22 mouse cellular contexts compared by ENCODE assay signal in the genomic region with DNA sequence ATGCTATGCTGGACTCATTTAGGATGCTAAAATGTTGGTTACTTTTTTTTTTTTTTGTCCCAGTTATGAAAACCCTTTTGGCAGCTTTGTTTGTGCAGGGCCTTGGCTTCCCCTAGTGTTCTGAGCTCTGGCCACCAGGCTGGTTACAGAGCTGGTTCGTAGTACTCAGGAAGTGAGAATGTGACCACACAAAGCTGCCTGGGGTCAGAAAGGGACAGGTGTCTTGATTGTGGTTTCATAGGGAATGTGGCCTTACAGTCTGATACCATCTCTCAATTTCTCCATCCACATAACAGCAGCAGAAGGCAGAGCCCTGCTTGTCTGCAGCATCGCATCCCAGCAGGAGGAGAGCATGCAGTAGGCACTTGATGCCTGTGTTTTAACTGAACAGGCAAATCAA.
DNase-seq lines count a peak whose midpoint lies in the region; ATAC-seq and TF ChIP-seq lines count a peak whose summit lies in the region.
"Had no signal": no experiment of that assay in that cellular context is flagged by ENCODE, and none has a peak within 500 bp of the region (broad histone marks: within the 10 kb centered on the region; RNA-seq: fewer than 3 reads in every experiment).

No protein-coding gene starts in this region.

- no peaks in the 10 kb centered on the region for H3K36me3 ChIP-seq in myocyte (ENCODE audit: control insufficient read depth, insufficient read depth)
- H3K36me3 ChIP-seq: embryonic facial prominence, embryonic 10.5 days; embryonic facial prominence, embryonic 12.5 days; forebrain, embryonic 15.5 days; G1E had no signal

- H3K4me3 ChIP-seq in myocyte: no peak overlapping the region
- H3K4me3 ChIP-seq in cerebellum, adult 2 months (replicated peaks; ENCODE audit: insufficient read depth, low read depth, low read length): no peak overlapping the region
- H3K4me3 ChIP-seq: embryonic facial prominence, embryonic 10.5 days; embryonic facial prominence, embryonic 12.5 days; forebrain, embryonic 13.5 days; forebrain, embryonic 15.5 days had no signal

- H3K27me3 ChIP-seq in myocyte (ENCODE audit: control insufficient read depth, insufficient read depth, insufficient read length): no peaks in the 10 kb centered on the region
- H3K27me3 ChIP-seq in cerebellum, adult 2 months (ENCODE audit: control insufficient read depth, insufficient read depth, low read length): no peaks in the 10 kb centered on the region
- H3K27me3 ChIP-seq: embryonic facial prominence, embryonic 12.5 days; forebrain, embryonic 13.5 days; forebrain, embryonic 15.5 days; Patski had no signal

- intact Hi-C loops in heart, postnatal 25 days (cut with DNase I): no loop called here

- DNase-seq in heart, adult 11 months: peak; percentile 70
- no peak for DNase-seq in heart, postnatal 25 days (ENCODE audit: low spot score)
- no peak for DNase-seq in adrenal gland, adult 8-10 months
- DNase-seq in cerebellum, adult 2 months: no peak
- DNase-seq: adrenal gland, adult 2 months; adrenal gland, postnatal 14 days; adrenal gland, postnatal 36 days; B cell, adult 2 months; cerebellum, adult 11-12 months; cerebellum, adult 8-10 months; cerebellum, adult 9-11 months; cerebellum, postnatal 14 days; cerebellum, postnatal 36 days; forebrain, postnatal 0 days had no signal

- no peak overlapping the region for H3K4me2 ChIP-seq in myocyte (ENCODE audit: low read depth)
- H3K4me2 ChIP-seq: embryonic facial prominence, embryonic 12.5 days; forebrain, embryonic 13.5 days; forebrain, embryonic 15.5 days had no signal

- no peak overlapping the region for H3ac ChIP-seq in myocyte (ENCODE audit: control insufficient read depth, insufficient read length)

- WGBS in cerebellum, adult 2 months: 86% methylated on average over 2 of the region's 2 CpGs

- H3K27ac ChIP-seq in cerebellum, adult 2 months (ENCODE audit: insufficient read depth, low read length): no peak overlapping the region
- H3K27ac ChIP-seq: embryonic facial prominence, embryonic 10.5 days; embryonic facial prominence, embryonic 12.5 days; forebrain, embryonic 13.5 days; forebrain, embryonic 15.5 days had no signal

- no peak for TF ChIP-seq POLR2A in myocyte (IDR thresholded peaks at IDR 0.05; ENCODE audit: insufficient read length, low read depth)
- no peak for TF ChIP-seq POLR2A in cerebellum, adult 2 months (IDR thresholded peaks at IDR 0.05; ENCODE audit: borderline replicate concordance, insufficient read depth, low read length)

- no peaks in the 10 kb centered on the region for H3K79me2 ChIP-seq in myocyte (ENCODE audit: control insufficient read depth, insufficient read depth)

- ATAC-seq in common myeloid progenitor, adult 5-6 weeks (replicated peaks; ENCODE audit: low read depth, poor library complexity, severe bottlenecking): peak; percentile 54; the same call in 1 of the 2 replicates
- ATAC-seq: forebrain, embryonic 13.5 days; forebrain, embryonic 15.5 days; forebrain, postnatal 0 days; Patski had no signal

- H3K4me1 ChIP-seq in cerebellum, adult 2 months (ENCODE audit: control insufficient read depth, insufficient read depth, low read length): no peaks in the 10 kb centered on the region
- H3K4me1 ChIP-seq: embryonic facial prominence, embryonic 10.5 days; embryonic facial prominence, embryonic 12.5 days had no signal

- no peak for TF ChIP-seq CTCF in cerebellum, adult 2 months (IDR thresholded peaks at IDR 0.05; ENCODE audit: borderline replicate concordance, insufficient read depth, low read depth, low read length)

TF ChIP-seq in myocyte, 11 proteins besides CTCF, POLR2A, EP300 and RAD21:
- TF ChIP-seq POLR2AphosphoS2 (IDR thresholded peaks at IDR 0.05; ENCODE audit: insufficient read length, low read depth) (no peak), TCF12 (IDR thresholded peaks at IDR 0.05; ENCODE audit: insufficient read depth, poor library complexity, severe bottlenecking) (no peak), MYOD1 (IDR thresholded peaks at IDR 0.05; ENCODE audit: control insufficient read depth in 1 of 3, insufficient read length in 2 of 3, low read depth in 2 of 3) (peak in 2 of 3 experiments; percentile 35 to 58), USF1 (IDR thresholded peaks at IDR 0.05; ENCODE audit: low read depth) (no peak), CEBPB (IDR thresholded peaks at IDR 0.05; ENCODE audit: insufficient read depth, poor library complexity, severe bottlenecking) (no peak), MYOG (IDR thresholded peaks at IDR 0.05; ENCODE audit: control insufficient read depth in 1 of 3, insufficient read depth in 1 of 3, insufficient read length in 2 of 3, low read depth in 2 of 3) (peak in 1 of 3 experiments; percentile 20)
